Mouse (Mus musculus) C2C12 (cell line): ENCODE data around the gene Supt5. TPM values are rescaled to one million over a fixed set of nuclear protein-coding genes. Genes with fewer than 3 reads are reported as not detected.

Experiments
- H3K27me3 ChIP-seq: one replicate; pipeline ENCODE4 v1.6.1; 2011; ENCODE audit not compliant: control insufficient read depth, insufficient read depth, insufficient read length
- H3K36me3 ChIP-seq: one replicate; pipeline ENCODE4 v1.6.1; 2011; ENCODE audit not compliant: control insufficient read depth, insufficient read depth
- H3K4me3 ChIP-seq: one replicate; pipeline ENCODE4 v1.5.1; 2011; ENCODE audit warnings: mild to moderate bottlenecking, control low read depth; ENCODE audit not compliant: poor library complexity, insufficient read depth, severe bottlenecking
- H3K79me2 ChIP-seq: one replicate; pipeline ENCODE4 v1.6.1; 2011; ENCODE audit not compliant: control insufficient read depth, insufficient read depth
- H3K79me3 ChIP-seq: one replicate; pipeline ENCODE4 v1.6.1; 2011; ENCODE audit warnings: low read depth, control low read depth
- H3ac ChIP-seq: one replicate; pipeline ENCODE3; 2011; ENCODE audit warnings: low read depth; ENCODE audit not compliant: control insufficient read depth, insufficient read length
- CEBPB ChIP-seq: IDR thresholded peaks from one replicate; pipeline ENCODE4 v1.6.1; 2011; ENCODE audit warnings: low read depth, mild to moderate bottlenecking, control low read depth, moderate library complexity
- CTCF ChIP-seq: IDR thresholded peaks from one replicate; pipeline ENCODE4 v1.5.1; 2011; ENCODE audit not compliant: control insufficient read depth, insufficient read depth, insufficient read length
- FOSL1 ChIP-seq: IDR thresholded peaks from one replicate; pipeline ENCODE4 v1.8.0; 2011; ENCODE audit warnings: mild to moderate bottlenecking, low read length; ENCODE audit not compliant: poor library complexity, insufficient read depth, severe bottlenecking
- MAX ChIP-seq: IDR thresholded peaks from one replicate; pipeline ENCODE4 v1.6.1; 2011; ENCODE audit warnings: mild to moderate bottlenecking, control low read depth
- MYOD1 ChIP-seq: IDR thresholded peaks from one replicate; pipeline ENCODE4 v1.6.1; 2011; ENCODE audit warnings: low read depth; ENCODE audit not compliant: control insufficient read depth, insufficient read length
- MYOG ChIP-seq: IDR thresholded peaks from one replicate; pipeline ENCODE4 v1.6.1; 2011; ENCODE audit not compliant: control insufficient read depth, insufficient read length; ENCODE audit errors: extremely low read depth
- USF1 ChIP-seq: IDR thresholded peaks from one replicate; pipeline ENCODE4 v1.6.1; 2011; ENCODE audit warnings: low read depth, mild to moderate bottlenecking, control low read depth, moderate library complexity
- polyA plus RNA-seq: library from polyadenylated mRNA; unstranded; fragments of >200 nt; fragmentation: generic; extraction: Trizol; gene quantifications from one replicate; pipeline ENCODE4 v1.2.1, GENCODE M21; 2012; ENCODE audit warnings: missing spikeins

Gene Supt5
- polyA plus RNA-seq, 1 experiment, result 82.4 TPM

- Histone ChIP-seq H3K79me2 (no peaks in the 10 kb centered on the region), H3K27me3 (no peaks in the 10 kb centered on the region), H3K36me3 (peaks cover 17% of the 10 kb centered on the region), H3K79me3 (no peaks in the 10 kb centered on the region), H3ac (no peak overlapping the region), H3K4me3 (no peak overlapping the region)
- TF ChIP-seq FOSL1, result no peak
- no peak for TF ChIP-seq MAX
- TF ChIP-seq MYOD1, result peak; percentile 8
- TF ChIP-seq CTCF, result no peak
Measured at GRCm38 (mm10) chr7:28384162-28384561, 45.6 kb upstream of the Supt5 start.

GRCm38 (mm10) chr7:28383606-28384005 lies 45.1 kb upstream of the Supt5 start:
- H3K79me3 ChIP-seq, result peaks cover 3% of the 10 kb centered on the region

GRCm38 (mm10) chr7:28382981-28383396 lies 44.4 kb upstream of the Supt5 start:
- Histone ChIP-seq H3K79me3 (peaks cover 8% of the 10 kb centered on the region), H3K79me2 (peaks cover 10% of the 10 kb centered on the region), H3K4me3 (no peak overlapping the region), H3K27me3 (no peaks in the 10 kb centered on the region), H3K36me3 (peaks cover 7% of the 10 kb centered on the region), H3ac (no peak overlapping the region)
- TF ChIP-seq MYOD1 (peak; percentile 3), MYOG (no peak), MAX (peak; percentile 90), USF1 (peak; percentile 87)

More at GRCm38 (mm10) chr7:28383606-28384005, 45.1 kb upstream of the Supt5 start:
- no peaks in the 10 kb centered on the region for H3K27me3 ChIP-seq
- H3K36me3 ChIP-seq, result peaks cover 12% of the 10 kb centered on the region
- H3K79me2 ChIP-seq, result peaks cover 4% of the 10 kb centered on the region
- no peak overlapping the region for H3K4me3 ChIP-seq
- TF ChIP-seq MAX, result no peak
- TF ChIP-seq CEBPB, result no peak
- TF ChIP-seq FOSL1, result no peak
- no peak for TF ChIP-seq MYOD1
- no peak for TF ChIP-seq MYOG
- TF ChIP-seq USF1, result no peak
- peak overlapping the region; percentile 39 for H3ac ChIP-seq

GRCm38 (mm10) chr7:28382347-28382951 lies 43.9 kb upstream of the Supt5 start:
- Histone ChIP-seq H3K36me3 (peaks cover 7% of the 10 kb centered on the region), H3K79me2 (peaks cover 16% of the 10 kb centered on the region), H3K27me3 (no peaks in the 10 kb centered on the region), H3K79me3 (peaks cover 13% of the 10 kb centered on the region), H3ac (peak overlapping the region; percentile 53), H3K4me3 (no peak overlapping the region)
- TF ChIP-seq CTCF (no peak), MYOD1 (peak; percentile 48)

- peak overlapping the region; percentile 29 for H3K4me3 ChIP-seq
- H3K27me3 ChIP-seq, result no peaks in the 10 kb centered on the region
- peaks cover 19% of the 10 kb centered on the region for H3K79me3 ChIP-seq
- TF ChIP-seq MYOG, result no peak
- TF ChIP-seq CEBPB, result no peak
- no peak for TF ChIP-seq MYOD1
- no peak for TF ChIP-seq MAX
- TF ChIP-seq CTCF, result no peak
- TF ChIP-seq USF1, result no peak
- no peak for TF ChIP-seq FOSL1
- peak overlapping the region; percentile 62 for H3ac ChIP-seq
- peaks cover 21% of the 10 kb centered on the region for H3K79me2 ChIP-seq
- H3K36me3 ChIP-seq, result peaks cover 7% of the 10 kb centered on the region
Measured at GRCm38 (mm10) chr7:28381938-28382337, 43.4 kb upstream of the Supt5 start.

- Histone ChIP-seq H3ac (peak overlapping the region; percentile 62), H3K27me3 (no peaks in the 10 kb centered on the region), H3K79me3 (peaks cover 20% of the 10 kb centered on the region), H3K79me2 (peaks cover 28% of the 10 kb centered on the region), H3K36me3 (peaks cover 5% of the 10 kb centered on the region), H3K4me3 (peak overlapping the region; percentile 29)
- TF ChIP-seq MAX, result no peak
- TF ChIP-seq CTCF, result no peak
- no peak for TF ChIP-seq FOSL1
- no peak for TF ChIP-seq USF1
- no peak for TF ChIP-seq CEBPB
- no peak for TF ChIP-seq MYOD1
- no peak for TF ChIP-seq MYOG
Measured at GRCm38 (mm10) chr7:28381017-28381790, 42.7 kb upstream of the Supt5 start.
